Mouse (Mus musculus): ENCODE results near the gene Gapvd1.
"Not testable (repeated sequence)": the region's sequence is repeated elsewhere in the genome, so short reads cannot be mapped to it uniquely, and the experiment has no call there.

Gapvd1 gene

DNA sequence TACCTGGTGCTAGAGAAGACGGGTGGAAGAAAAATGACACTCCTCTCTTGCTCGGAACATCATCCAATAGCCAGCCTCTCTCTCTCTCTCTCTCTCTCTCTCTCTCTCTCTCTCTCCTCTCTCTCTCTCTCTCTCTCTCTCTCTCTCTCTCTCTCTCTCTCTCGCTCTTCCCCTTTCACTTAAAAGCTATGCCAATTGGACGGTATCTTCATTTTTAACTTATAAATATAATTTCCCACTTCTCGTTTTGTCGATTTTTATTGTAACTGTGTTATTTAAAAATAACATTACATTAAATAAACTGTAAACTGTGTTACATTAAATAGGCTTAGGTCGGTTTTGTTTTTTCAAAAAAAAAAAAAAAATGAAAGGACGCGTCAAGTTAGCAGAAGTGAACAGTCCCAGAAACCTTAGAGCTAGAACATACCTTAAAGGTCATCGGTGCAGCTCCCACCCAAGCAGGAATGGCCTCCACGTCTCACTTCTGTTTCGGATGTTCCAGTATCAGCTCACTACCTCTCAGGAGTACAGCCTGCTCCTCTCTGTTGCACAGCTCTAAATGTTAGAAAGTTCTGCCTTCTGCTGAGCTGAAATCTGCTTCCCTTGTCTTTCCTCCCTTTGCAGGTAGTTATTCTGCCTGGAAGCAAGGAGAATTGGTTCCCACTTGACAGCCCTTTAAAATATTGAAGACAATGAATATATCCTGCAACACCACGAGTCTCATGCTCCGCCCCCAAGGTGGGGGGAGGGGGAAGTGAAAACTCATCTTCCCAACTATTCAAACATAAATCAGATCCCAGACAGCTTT is at the start of gene Gapvd1:
Gene Gapvd1, minus strand, starts transcription at position 682 of the 808 bp plus-strand sequence.
- DNase-seq (ENCODE audit: low read depth, low spot score), result no peak

DNA sequence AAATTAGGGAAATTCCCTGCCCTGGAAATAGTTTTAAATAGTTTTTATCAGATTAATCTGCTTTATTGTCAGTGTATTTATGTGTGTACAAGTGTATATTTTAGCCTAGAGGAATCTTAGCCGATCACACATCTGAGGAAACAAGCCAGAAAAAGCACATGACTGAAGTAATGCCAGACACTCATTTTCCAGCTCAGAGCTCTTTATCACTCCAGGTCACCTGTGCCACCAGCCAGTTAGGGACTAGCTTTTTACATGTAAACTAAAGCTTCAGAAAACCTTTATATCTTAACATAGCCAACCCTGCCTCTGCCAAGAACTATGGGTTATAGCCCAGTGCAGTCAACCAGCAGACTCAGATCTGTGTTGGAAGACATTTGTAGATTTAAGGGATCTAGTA is 49.8 kb upstream of the Gapvd1 start:
- no peak for DNase-seq (ENCODE audit: low read depth, low spot score)

DNA sequence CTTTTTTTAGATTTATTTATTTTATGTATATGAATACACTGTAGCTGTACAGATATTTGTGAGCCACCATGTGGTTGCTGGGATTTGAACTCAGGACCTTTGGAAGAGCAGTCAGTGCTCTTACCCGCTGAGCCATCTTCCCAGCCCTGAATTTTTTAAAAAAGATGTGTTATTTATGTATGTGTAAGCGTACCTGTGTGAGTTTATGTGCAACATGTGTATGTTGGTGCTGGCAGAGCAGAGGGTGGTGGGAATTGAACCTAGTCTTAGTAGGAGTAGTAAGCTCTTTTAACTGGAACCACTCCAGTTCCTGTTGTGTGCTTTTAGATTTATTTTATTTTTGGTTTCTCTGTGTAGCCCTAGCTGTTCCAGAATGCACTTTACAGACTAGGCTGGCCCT is 49.1 kb upstream of the Gapvd1 start:
- no peak for DNase-seq (ENCODE audit: low read depth, low spot score)

DNA sequence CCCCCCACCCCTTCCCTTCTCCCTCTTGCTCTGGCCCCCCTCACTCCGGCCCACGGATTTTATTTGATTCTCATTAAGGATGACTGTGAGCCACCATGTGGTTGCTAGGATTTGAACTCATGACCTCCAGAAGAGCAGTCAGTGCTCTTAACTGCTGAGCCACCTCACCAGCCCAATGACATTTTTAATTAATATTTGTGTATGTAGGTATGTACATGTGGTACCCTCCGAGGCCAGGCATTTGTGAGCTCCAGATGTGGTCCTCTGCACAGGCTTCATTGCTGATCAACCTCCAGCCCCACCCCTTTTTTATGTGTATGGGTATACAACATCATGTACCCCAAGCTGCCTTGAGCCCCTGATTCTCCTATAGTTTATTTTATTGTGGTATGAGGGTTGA is 48.7 kb upstream of the Gapvd1 start:
- DNase-seq (ENCODE audit: low read depth, low spot score), result no peak

DNA sequence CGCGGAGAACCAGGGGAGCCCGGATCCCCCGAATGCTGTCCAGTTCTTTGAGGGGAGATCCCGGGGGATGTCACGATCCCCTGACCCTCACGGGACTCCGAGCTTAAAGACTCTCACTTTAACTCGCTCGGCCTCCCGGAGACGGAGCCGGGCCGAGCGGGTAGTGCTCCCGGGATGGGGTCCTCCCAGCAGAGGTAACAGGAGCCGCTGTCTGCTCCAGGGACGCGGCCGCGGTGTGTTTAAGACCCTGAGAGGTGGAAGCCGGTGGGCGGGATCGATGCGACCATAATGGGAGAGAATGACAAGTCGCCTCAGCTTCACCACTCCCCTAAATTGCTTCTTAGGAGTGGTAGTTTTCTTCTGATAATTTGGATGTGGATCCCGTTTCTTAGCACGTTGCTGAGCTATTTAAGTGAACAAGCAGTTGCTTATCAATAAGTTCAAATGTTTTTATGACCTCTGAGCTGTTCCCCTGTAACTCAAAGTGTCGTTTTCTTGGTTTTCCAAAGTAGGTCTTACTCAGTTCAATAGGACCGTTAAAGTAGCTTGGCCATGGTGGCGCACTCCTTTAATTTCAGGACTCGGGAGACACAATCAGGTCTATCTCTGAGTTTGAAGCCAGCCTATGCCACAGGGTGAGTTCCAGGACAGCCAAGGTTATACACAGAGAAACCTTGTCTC is 47.7 kb upstream of the Gapvd1 start:
- not testable (repeated sequence) for DNase-seq (ENCODE audit: low read depth, low spot score)

DNA sequence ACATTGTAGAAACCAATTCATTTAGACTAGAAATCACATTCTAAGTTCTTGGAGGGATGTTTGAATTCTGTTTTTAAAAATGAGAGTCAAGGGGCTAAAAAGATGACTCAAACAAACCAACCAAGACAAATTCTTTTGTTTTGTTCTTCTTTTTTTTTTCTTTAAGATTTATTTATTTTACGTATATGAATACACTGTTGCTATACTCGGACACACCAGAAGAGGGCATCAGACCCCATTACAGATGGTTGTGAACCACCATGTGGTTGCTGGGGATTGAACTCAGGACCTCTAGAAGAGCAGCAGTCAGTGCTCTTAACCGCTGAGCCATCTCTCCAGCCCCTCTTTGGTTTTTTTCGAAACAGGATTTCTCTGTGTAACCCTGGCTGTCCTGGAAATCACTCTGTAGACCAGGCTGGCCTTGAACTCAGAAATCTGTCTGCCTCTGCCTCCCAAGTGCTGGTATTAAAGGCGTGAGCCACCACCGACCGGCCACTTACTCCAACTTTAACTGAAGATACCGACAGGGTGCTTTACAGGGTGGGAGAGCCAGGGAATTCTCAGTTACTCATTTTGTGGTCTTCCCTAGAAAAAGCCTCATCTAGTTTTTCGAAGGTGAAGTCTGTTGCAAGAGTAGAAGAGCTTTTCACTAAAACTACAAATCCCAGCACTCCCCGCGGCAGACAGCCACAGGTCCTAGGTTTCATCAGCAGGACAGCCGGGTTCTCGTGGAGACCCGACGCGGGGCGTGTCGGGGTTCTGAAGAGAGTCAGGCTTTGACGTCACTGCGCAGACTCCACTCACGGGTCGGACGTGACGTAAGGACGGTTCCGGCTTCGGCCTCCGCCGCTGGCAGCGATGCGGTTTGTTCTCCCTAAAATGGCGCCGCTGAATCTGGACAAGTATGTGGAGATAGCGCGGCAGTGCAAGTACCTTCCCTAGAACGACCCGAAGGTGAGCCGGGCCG is 46.8 kb upstream of the Gapvd1 start:
- DNase-seq (ENCODE audit: low read depth, low spot score), result peak; percentile 98

DNA sequence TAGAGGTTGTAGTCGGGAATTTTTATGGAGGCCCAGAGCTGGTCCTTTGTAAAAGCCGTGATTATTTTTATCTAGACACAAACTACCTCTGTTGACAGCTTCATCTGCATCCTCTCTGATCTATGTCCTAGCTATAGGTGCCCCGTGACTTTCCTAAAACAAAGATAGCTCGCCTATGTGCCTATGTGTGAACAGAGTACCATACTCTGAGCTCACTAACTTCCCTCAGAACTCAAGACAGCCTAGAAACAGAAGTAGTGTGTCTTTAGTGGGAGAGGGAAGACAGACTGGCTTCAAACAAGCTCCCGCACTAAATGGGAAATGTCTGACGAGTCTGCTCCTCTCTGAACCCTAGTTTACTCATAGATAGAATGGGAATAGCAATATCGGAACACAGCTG is 45.3 kb upstream of the Gapvd1 start:
- DNase-seq (ENCODE audit: low read depth, low spot score), result no peak

DNA sequence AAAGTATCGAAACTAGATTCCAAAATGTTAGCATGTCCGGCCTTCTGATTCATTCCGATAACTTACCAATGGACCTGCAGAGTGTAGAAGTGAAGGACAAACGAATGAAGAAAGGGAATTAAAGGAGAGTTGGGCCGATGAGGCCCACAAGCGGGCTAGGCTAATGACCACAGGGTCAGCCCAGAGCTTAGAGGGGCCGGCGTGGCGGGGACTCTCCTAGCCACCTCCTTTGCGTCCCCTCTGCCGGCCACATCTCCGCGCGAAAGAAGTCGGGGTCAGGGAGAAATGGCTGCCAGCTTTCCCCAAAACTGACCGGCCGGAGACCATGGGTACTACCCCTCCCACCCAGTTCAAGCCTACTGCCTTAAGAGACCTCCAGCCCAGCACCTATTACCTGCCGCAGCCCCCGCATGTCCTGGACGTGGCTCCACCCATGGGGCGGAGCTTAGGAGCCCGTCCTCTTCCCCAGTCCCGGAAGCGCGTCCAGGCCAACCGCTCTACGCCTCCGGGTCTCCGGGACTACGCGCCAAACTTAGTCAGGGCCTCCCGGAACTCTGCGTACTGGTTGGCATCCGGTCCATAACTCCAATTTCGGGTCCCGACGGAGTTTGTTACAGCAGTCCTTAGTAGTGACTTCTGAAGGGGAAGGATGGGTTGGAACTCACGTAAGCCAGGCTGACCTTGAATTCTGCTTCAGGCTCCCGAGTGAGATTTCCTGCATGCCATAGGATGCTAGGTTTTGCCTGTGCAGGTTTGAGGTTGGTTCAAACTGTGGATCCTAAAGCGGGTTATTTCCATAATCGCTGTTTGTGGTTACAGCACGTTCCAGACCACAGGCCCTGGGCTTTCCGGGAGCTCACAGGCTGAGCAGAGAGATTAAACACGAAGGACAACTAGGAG is 44.6 kb upstream of the Gapvd1 start, which contains the start of gene Rabepk:
Gene Rabepk, minus strand, starts transcription at position 556 of the 900 bp plus-strand sequence.
- peak; percentile 63 for DNase-seq (ENCODE audit: low read depth, low spot score)

DNA sequence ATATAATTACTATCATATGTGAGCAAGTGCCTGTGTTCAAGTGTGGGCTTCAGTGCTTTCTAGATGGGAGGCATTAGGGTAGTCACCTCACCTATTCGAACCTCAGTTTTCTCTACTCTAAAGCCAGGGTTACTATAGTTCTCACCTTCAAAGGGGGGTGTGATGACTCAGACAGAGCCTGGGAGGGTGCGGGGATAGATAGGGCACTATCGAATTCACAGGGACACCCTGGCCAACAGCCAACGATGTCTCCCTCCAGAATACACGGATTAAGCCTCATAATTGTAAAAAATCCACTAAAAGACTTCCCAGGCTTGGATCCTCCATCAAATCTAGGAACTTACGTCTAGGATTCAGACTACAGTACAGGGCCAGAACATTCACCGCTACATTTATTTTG is 40.4 kb upstream of the Gapvd1 start:
- DNase-seq (ENCODE audit: low read depth, low spot score), result no peak

DNA sequence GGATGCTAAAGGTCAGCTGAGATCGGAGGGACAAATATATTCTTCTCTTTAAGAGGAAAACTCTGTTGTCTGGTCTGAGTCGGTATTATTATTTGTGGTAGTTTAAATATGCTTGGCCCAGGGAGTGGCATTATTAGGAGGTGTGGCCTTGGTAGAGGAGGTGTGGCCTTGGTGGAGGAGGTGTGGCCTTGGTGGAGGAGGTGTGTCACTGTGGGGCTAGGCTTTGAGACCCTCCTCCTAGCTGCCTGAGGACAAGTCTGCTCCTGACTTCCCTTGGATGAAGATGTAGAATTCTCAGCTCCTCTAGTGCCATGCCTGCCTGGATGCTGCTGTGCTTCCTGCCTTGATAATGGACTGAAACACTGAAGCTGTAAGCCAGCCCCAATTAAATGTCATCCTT is 39.5 kb upstream of the Gapvd1 start:
- DNase-seq (ENCODE audit: low read depth, low spot score), result no peak

DNA sequence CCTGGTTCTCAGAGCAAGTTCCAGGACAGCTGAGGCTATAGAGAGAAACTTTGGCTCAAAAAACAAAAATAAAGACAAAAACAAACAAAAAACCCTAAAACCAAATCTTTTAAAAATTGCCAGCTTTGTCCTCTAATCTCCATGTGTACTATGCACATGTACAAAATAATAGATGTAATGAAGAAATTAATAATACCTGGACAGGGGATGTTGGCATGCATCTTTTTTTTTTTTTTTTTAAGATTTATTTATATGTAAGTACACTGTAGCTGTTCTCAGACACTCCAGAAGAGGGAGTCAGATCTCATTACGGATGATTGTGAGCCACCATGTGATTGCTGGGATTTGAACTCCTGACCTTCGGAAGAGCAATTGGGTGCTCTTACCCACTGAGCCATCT is 37.5 kb upstream of the Gapvd1 start:
- DNase-seq (ENCODE audit: low read depth, low spot score), result not testable (repeated sequence)

DNA sequence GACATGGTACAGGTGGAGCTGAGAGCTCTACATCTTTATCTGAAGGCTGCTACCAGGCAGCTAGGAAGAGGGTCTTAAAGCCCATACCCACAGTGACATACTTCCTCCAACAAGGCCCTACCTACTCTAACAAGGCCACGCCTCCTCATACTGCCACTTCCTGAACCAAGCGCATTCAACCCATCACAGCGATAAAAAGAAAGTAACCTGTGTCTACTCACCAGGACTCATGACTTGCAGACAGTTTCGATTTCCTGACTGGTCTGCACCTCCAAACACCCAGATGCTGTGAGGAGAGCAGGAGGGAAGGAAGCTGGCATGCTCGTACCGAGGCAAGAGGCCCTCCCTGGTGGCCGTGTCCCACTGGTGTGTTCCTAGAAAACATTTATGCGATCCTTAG is 35.2 kb upstream of the Gapvd1 start:
- DNase-seq (ENCODE audit: low read depth, low spot score), result no peak

DNA sequence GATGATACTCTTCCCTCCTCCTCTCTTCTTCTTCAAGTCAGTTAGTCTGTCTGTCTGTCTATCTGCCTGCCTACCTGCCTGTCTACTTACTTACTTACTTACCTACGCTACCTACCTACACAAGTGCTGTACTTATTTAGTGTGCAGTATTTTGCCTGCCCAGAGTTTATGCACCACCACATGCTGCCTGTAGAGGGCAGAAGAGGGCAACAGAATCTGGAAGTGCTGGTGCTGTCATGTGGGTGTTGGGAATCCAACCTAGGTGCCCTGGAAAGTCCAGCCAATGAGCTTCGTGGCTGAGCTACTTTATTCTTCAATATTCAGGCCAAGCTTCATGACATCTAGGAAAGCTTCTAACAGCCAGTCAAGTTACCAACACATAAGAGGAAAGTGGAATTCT is 29.1 kb upstream of the Gapvd1 start:
- no peak for DNase-seq (ENCODE audit: low read depth, low spot score)

DNA sequence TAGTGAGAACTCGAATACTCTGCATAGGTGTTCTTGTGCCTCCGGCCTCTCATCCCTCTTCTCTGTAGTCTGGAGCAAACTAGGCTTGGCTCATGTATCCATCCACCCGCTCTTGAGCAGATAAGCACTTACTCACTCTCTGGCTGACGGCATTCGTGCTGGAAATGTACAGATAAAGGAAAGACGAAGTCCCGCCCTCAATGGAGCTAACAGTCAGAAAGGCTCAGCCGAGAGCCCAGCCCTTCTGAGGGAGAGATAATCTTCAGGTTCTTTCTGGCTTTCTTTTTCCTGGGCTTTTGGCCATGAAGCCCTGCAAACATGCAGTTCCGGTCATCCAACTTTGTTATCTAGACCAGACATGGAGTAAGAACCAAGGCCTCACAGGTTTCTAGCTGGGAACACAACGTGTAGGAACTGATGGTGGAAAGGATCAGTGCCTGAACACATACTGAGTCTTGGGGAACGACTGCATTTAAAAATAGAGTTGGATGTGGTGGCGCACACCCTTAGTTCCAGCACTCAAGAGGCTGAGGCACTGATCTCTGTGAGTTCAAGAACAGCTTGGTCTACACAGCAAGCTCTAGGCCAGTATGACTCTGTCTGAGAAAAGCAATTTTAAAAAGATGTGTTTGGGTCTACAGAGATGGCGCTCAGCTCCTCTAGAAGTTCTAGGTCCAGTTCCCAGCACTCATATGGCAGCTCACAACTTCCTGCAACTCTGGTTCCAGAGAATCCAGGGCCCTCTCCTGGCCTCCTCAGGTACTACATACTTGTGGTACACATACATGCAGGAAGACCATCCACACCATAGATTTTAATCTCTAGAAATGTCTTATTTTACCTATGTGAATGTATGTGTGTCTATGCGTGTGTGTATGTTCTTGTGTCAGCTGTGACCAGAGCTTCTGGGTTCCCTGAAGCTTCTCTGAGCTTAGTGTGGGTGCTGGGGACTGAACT is 28.3 kb upstream of the Gapvd1 start:
- no peak for DNase-seq (ENCODE audit: low read depth, low spot score)

DNA sequence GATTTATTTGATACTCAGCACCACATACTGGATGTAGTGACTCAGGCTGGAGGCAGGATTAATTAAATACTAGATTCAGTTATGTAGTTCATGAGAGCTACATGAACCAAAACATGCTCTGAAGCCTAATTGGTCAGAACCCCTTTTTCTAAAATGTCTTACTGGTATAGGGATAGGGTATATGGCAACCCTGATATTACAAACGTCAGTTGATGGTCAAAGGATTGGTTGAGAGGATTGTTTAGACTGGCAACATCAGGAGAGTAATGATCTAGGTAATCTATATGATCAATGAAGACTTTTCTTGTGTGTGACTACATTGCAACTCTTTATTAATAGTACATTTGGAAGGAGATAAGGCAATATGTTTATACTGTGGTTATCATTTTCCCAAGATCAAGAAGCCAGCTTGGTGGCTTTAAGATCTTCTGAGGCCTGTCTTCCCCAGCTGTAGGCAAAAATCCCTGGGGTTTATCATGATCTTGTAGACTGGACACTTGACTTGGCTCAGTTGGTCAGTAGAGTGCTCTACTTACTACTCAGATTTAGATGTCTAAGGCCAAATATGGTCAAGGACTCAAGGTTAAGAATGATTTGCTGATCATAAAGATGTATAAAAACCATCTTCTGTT is 22.3 kb upstream of the Gapvd1 start:
- no peak for DNase-seq (ENCODE audit: low read depth, low spot score)

DNA sequence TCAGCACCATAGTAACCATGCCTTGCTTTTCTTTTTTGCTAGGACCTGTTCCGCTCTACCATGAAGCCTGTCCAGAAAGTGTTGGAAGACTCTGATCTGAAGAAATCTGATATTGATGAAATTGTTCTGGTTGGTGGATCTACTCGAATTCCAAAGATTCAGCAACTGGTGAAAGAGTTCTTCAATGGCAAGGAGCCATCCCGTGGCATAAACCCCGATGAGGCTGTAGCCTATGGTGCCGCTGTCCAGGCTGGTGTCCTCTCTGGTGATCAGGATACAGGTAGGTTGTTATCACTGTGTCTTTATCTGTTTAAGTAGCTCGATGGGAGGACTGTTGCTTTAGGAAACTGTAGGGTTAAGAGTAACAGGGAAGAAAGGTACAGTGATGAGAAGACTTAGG is 19.5 kb upstream of the Gapvd1 start:
- DNase-seq (ENCODE audit: low read depth, low spot score), result no peak

DNA sequence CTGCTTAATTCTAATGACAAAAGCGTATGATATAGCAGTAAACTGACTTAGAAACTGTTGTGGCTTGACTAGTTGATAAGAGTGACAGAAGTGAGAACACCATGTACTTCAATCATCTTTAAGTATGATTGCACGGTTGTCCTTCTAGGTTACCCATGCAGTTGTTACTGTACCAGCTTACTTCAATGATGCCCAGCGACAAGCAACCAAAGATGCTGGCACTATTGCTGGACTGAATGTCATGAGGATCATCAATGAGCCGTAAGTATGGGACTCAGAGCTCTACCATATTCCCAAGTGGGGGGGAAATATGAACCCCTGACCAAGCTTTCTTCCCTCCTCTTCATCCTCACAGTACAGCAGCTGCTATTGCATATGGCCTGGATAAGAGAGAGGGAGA is 18.6 kb upstream of the Gapvd1 start:
- DNase-seq (ENCODE audit: low read depth, low spot score), result no peak

DNA sequence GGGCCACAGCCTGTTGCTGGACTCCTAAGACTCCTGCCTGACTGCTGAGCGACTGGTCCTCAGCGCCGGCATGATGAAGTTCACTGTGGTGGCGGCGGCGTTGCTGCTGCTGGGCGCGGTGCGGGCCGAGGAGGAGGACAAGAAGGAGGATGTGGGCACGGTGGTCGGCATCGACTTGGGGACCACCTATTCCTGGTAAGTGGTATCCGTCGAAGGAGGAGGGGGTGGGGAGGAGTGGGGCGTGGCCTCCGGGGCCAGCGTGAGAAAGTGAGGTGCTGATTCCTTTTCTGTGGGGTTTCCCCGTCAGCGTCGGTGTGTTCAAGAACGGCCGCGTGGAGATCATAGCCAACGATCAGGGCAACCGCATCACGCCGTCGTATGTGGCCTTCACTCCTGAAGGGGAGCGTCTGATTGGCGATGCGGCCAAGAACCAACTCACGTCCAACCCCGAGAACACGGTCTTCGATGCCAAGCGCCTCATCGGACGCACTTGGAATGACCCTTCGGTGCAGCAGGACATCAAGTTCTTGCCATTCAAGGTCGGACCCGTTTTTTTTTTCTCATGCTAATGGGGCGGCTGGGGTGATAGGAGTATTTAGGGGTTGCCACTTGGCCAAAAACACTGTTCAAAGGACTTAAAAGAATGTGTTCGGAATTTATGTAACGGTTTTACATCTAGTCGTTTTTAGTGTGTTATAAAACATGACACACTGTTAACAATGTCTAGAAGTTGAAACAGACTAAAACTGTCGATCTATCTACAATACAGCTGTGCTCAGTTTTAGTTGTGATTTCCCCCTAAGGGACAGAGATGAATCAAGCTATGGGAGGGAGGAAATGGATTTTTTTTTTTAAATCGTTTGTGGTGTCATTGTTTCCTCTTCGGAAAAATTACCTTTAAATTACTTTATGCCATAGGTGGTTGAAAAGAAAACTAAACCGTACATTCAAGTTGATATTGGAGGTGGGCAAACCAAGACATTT is 17.5 kb upstream of the Gapvd1 start:
- DNase-seq (ENCODE audit: low read depth, low spot score), result no peak
